Mouse (Mus musculus): Measurements from ENCODE around the gene Gm40193. TPM values are rescaled to one million over a fixed set of nuclear protein-coding genes. Genes with fewer than 3 reads are reported as not detected.

Gm40193 gene
- polyA plus RNA-seq, 1 experiment: not detected

DNA sequence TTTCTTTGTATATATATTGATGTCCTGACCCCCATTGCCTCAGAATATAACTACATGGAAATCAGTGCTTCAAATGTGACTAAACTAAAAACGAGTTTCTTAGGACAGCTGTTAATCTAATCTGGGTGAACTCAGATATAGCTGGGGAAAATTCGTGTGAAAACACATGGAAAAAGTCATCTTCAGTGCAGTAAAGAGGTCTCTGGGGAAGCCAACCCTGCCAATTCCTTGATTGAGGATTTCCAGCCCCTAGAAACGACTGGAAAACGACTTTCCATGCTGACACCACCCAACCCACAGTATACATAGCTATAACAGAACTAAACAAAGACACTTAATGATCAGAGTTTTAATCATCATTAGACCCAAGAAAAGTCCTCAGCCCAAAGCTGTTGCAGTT is 44.9 kb downstream of the Gm40193 start:
- DNase-seq: no peak
- 80% methylated on average over 4 of the region's 4 CpGs for WGBS

DNA sequence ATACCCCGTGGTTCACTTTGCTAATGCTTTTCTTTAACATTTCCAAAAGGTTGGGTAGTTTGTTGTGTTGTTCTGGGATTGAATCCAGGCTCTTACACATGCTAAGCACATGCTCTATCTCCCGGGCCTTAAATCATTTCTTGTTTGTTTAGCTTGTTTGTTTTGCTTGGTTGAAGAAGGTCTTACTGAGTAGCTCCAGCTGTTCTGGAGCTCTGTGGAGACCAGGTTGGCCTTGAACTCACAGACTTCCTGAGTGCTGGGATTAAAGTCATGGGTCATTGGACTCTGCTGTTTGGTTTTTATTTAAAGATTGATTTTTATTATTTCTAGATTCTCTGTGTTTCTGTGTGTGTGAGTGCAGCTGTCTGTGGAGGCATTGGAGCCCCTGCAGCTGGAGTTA is 47.2 kb downstream of the Gm40193 start:
- no peaks in the 10 kb centered on the region for H3K27me3 ChIP-seq (ENCODE audit: control insufficient read depth, insufficient read depth, low read length)
- no peaks in the 10 kb centered on the region for H3K36me3 ChIP-seq (ENCODE audit: control insufficient read depth, insufficient read depth, low read length)
- no peak for DNase-seq
- H3K4me3 ChIP-seq (ENCODE audit: control insufficient read depth, insufficient read depth, low read length): no peak overlapping the region
- WGBS: 83% methylated on average over 2 of the region's 2 CpGs
- TF ChIP-seq POLR2A (IDR thresholded peaks at IDR 0.05; ENCODE audit: control insufficient read depth, extremely low read depth, insufficient read depth, low read length, poor library complexity) (no peak), CTCF (IDR thresholded peaks at IDR 0.05; ENCODE audit: borderline replicate concordance, control insufficient read depth, extremely low read depth, insufficient read depth, low read length, poor library complexity) (no peak)
- no peaks in the 10 kb centered on the region for H3K4me1 ChIP-seq (replicated peaks; ENCODE audit: control insufficient read depth, insufficient read depth, low read length)
- H3K27ac ChIP-seq (ENCODE audit: control insufficient read depth, insufficient read depth, low read length): no peak overlapping the region

More for the DNA sequence above, 44.9 kb downstream of the Gm40193 start:
- TF ChIP-seq POLR2A (IDR thresholded peaks at IDR 0.05; ENCODE audit: control insufficient read depth, extremely low read depth, insufficient read depth, low read length, poor library complexity) (no peak), CTCF (IDR thresholded peaks at IDR 0.05; ENCODE audit: borderline replicate concordance, control insufficient read depth, extremely low read depth, insufficient read depth, low read length, poor library complexity) (no peak)
- no peaks in the 10 kb centered on the region for H3K27me3 ChIP-seq (ENCODE audit: control insufficient read depth, insufficient read depth, low read length)
- H3K4me3 ChIP-seq (ENCODE audit: control insufficient read depth, insufficient read depth, low read length): no peak overlapping the region
- H3K4me1 ChIP-seq (replicated peaks; ENCODE audit: control insufficient read depth, insufficient read depth, low read length): no peaks in the 10 kb centered on the region
- H3K27ac ChIP-seq (ENCODE audit: control insufficient read depth, insufficient read depth, low read length): no peak overlapping the region
- no peaks in the 10 kb centered on the region for H3K36me3 ChIP-seq (ENCODE audit: control insufficient read depth, insufficient read depth, low read length)

Other genes with a start within 250 kb of the Gm40193 start
- gene Alox12e, start 210.3 kb downstream of the Gm40193 start, polyA plus RNA-seq (2012; rRNA removed): 38.5 and 44.2 TPM in 2 replicates
- 10.3 and 14.5 TPM in 2 replicates for gene Alox15, start 180.9 kb downstream of the Gm40193 start, polyA plus RNA-seq (2012; rRNA removed)
- 33.0 and 40.4 TPM in 2 replicates for gene Pelp1, start 122.9 kb downstream of the Gm40193 start, polyA plus RNA-seq (2012; rRNA removed)
- 213 and 220 TPM in 2 replicates for gene Arrb2, start 100.3 kb downstream of the Gm40193 start, polyA plus RNA-seq (2012; rRNA removed)
- gene Med11, start 81.0 kb downstream of the Gm40193 start, polyA plus RNA-seq (2012; rRNA removed): 29.1 and 34.8 TPM in 2 replicates
- gene Zmynd15, start 73.5 kb downstream of the Gm40193 start, polyA plus RNA-seq (2012; rRNA removed): 27.0 and 31.2 TPM in 2 replicates
- gene Cxcl16, start 73.0 kb downstream of the Gm40193 start, polyA plus RNA-seq (2012; rRNA removed): 57.7 and 92.8 TPM in 2 replicates
- 7.0 and 8.0 TPM in 2 replicates for gene Tm4sf5, start 27.7 kb downstream of the Gm40193 start, polyA plus RNA-seq (2012; rRNA removed)
- gene Vmo1, start 18.3 kb downstream of the Gm40193 start, polyA plus RNA-seq (2012; rRNA removed): 5.3 and 7.2 TPM in 2 replicates
- 0.22 and 0.50 TPM in 2 replicates for gene Gltpd2, start 13.7 kb downstream of the Gm40193 start, polyA plus RNA-seq (2012; rRNA removed)
- 387 and 460 TPM in 2 replicates for gene Psmb6, start 7.6 kb downstream of the Gm40193 start, polyA plus RNA-seq (2012; rRNA removed)
- gene Pld2, start 7.1 kb upstream of the Gm40193 start, polyA plus RNA-seq (2012; rRNA removed): 12.8 and 16.1 TPM in 2 replicates
- 151 and 172 TPM in 2 replicates for gene Mink1, start 29.9 kb upstream of the Gm40193 start, polyA plus RNA-seq (2012; rRNA removed)
- 0.15 TPM in 1 of 2 replicates, not detected in the other for gene 4930544D05Rik, start 82.9 kb upstream of the Gm40193 start, polyA plus RNA-seq (2012; rRNA removed)
- 0.53 and 1.1 TPM in 2 replicates for gene Chrne, start 86.3 kb upstream of the Gm40193 start, polyA plus RNA-seq (2012; rRNA removed)
- gene Gp1ba, start 106.2 kb upstream of the Gm40193 start, polyA plus RNA-seq (2012; rRNA removed): 0.04 TPM in 2 replicates
- gene Rnf167, start 114.3 kb upstream of the Gm40193 start, polyA plus RNA-seq (2012; rRNA removed): 285 and 346 TPM in 2 replicates
- gene Slc25a11, start 114.5 kb upstream of the Gm40193 start, polyA plus RNA-seq (2012; rRNA removed): 132 and 162 TPM in 2 replicates
- gene Pfn1, start 121.7 kb upstream of the Gm40193 start, polyA plus RNA-seq (2012; rRNA removed): 3,213 and 4,498 TPM in 2 replicates
- gene Eno3, start 124.3 kb upstream of the Gm40193 start, polyA plus RNA-seq (2012; rRNA removed): 25.3 and 75.8 TPM in 2 replicates
- gene Spag7, start 136.5 kb upstream of the Gm40193 start, polyA plus RNA-seq (2012; rRNA removed): 27.5 and 32.2 TPM in 2 replicates
- gene Camta2, start 155.2 kb upstream of the Gm40193 start, polyA plus RNA-seq (2012; rRNA removed): 38.4 and 42.7 TPM in 2 replicates
- 1.1 and 1.9 TPM in 2 replicates for gene Inca1, start 167.2 kb upstream of the Gm40193 start, polyA plus RNA-seq (2012; rRNA removed)
- 25.5 and 32.1 TPM in 2 replicates for gene Kif1c, start 167.6 kb upstream of the Gm40193 start, polyA plus RNA-seq (2012; rRNA removed)
- 3.9 and 4.6 TPM in 2 replicates for gene Zfp3, start 231.3 kb upstream of the Gm40193 start, polyA plus RNA-seq (2012; rRNA removed)

All from thymus, adult 2 months (tissue).